Mouse (Mus musculus) yolk sac, embryonic 10.5 days (tissue): ENCODE data around the gene Me3.

ENCODE experiments used
- DNase-seq: peaks from one replicate; pipeline ENCODE4 v3.0.0-alpha.2; 2017; ENCODE audit warnings: low spot score

The Me3 gene

GRCm38 (mm10) chr7:89903442-89904343 lies 271.5 kb downstream of the Me3 start, which contains the start of gene Ccdc81:
TSS of gene Ccdc81 (minus strand) at chr7:89903629.
- DNase-seq, result no peak
